ENCODE assay signal across 23 mouse cellular contexts in genomic region chr12:76518000-76518399, GRCm38 (mm10). TPM values are rescaled to one million over a fixed set of nuclear protein-coding genes. Genes with fewer than 3 reads are reported as not detected.
DNase-seq lines count a peak whose midpoint lies in the region; ATAC-seq and TF ChIP-seq lines count a peak whose summit lies in the region.
"Had no signal": no experiment of that assay in that cellular context is flagged by ENCODE, and none has a peak within 500 bp of the region (broad histone marks: within the 10 kb centered on the region; RNA-seq: fewer than 3 reads in every experiment).

No protein-coding gene starts in this region.

- peak; percentile 63 for DNase-seq in kidney, adult 18-20 months
- DNase-seq in liver, adult 2 months (ENCODE audit: extremely low read depth, low read depth, low spot score), result peak; percentile 68
- no peak for DNase-seq in liver, postnatal 0 days
- peak; percentile 52 for DNase-seq in kidney, postnatal 10 days
- DNase-seq in kidney, postnatal 36 days, result peak; percentile 71 to 79
- DNase-seq in frontal cortex, postnatal 14 days (ENCODE audit: low spot score in 2 of 2), result no peak
- no peak for DNase-seq in liver
- DNase-seq: adrenal gland, adult 2 months; adrenal gland, postnatal 14 days; cerebellum, adult 9-11 months; forebrain, postnatal 0 days; gastrocnemius, postnatal 36 days; heart, adult 2 months; heart, postnatal 14 days; heart, postnatal 4 days had no signal

- H3K27ac ChIP-seq in kidney, embryonic 16.5 days (ENCODE audit: low read length), result no peak overlapping the region
- no peak overlapping the region for H3K27ac ChIP-seq in liver, adult 2 months (replicated peaks; ENCODE audit: insufficient read depth, low read depth, low read length)
- no peak overlapping the region for H3K27ac ChIP-seq in liver, postnatal 0 days (ENCODE audit: low read depth)
- H3K27ac ChIP-seq: embryonic facial prominence, embryonic 12.5 days; embryonic facial prominence, embryonic 15.5 days; heart, embryonic 10.5 days; heart, embryonic 13.5 days; hindbrain, embryonic 14.5 days had no signal

- H3K4me3 ChIP-seq in kidney, embryonic 16.5 days (ENCODE audit: low read length), result no peak overlapping the region
- H3K4me3 ChIP-seq in liver, adult 2 months (ENCODE audit: insufficient read depth, low read depth, low read length), result no peak overlapping the region
- no peak overlapping the region for H3K4me3 ChIP-seq in liver, postnatal 0 days (ENCODE audit: low read depth, low read length)
- H3K4me3 ChIP-seq: embryonic facial prominence, embryonic 12.5 days; embryonic facial prominence, embryonic 15.5 days; heart, adult 2 months; heart, embryonic 10.5 days; heart, embryonic 13.5 days had no signal

- peaks cover 14% of the 10 kb centered on the region for H3K4me1 ChIP-seq in kidney, embryonic 16.5 days (ENCODE audit: insufficient read depth, low read length)
- H3K4me1 ChIP-seq in liver, adult 2 months (ENCODE audit: control insufficient read depth, insufficient read depth, low read length), result peaks cover 2% of the 10 kb centered on the region; the same call in 1 of the 2 replicates
- H3K4me1 ChIP-seq in liver, postnatal 0 days (ENCODE audit: insufficient read depth), result no peaks in the 10 kb centered on the region

- no peak for TF ChIP-seq CTCF in liver, adult 2 months (IDR thresholded peaks at IDR 0.05; ENCODE audit: low read depth, low read length)
- no peak for TF ChIP-seq CTCF in liver, postnatal 0 days (IDR thresholded peaks at IDR 0.05; ENCODE audit: low read depth)

- no peak for ATAC-seq in kidney, embryonic 16.5 days (ENCODE audit: low FRiP score, low TSS enrichment)
- no peak for ATAC-seq in liver, postnatal 0 days
- ATAC-seq: CD4-positive, CD25-positive, alpha-beta regulatory T cell, adult 4 months; forebrain, embryonic 14.5 days; forebrain, postnatal 0 days had no signal

- WGBS in kidney, embryonic 16.5 days, result 86% methylated on average over 9 of the region's 9 CpGs
- WGBS in liver, adult 2 months, result 54% methylated on average over 9 of the region's 9 CpGs
- 81% methylated on average over 9 of the region's 9 CpGs for WGBS in liver, postnatal 0 days (ENCODE audit: insufficient replicate concordance)

- H3K27me3 ChIP-seq in kidney, embryonic 16.5 days (ENCODE audit: insufficient read depth, low read length), result no peaks in the 10 kb centered on the region
- H3K27me3 ChIP-seq in liver, adult 2 months (ENCODE audit: control insufficient read depth, insufficient read depth, low read length), result no peaks in the 10 kb centered on the region
- H3K27me3 ChIP-seq in liver, postnatal 0 days (ENCODE audit: insufficient read depth, low read length), result no peaks in the 10 kb centered on the region
- H3K27me3 ChIP-seq: embryonic facial prominence, embryonic 12.5 days; embryonic facial prominence, embryonic 15.5 days; heart, embryonic 13.5 days had no signal

- H3K36me3 ChIP-seq in kidney, embryonic 16.5 days (ENCODE audit: insufficient read depth, low read length), result no peaks in the 10 kb centered on the region
- H3K36me3 ChIP-seq in liver, adult 2 months (ENCODE audit: control insufficient read depth, insufficient read depth, low read length), result no peaks in the 10 kb centered on the region
- no peaks in the 10 kb centered on the region for H3K36me3 ChIP-seq in liver, postnatal 0 days (replicated peaks; ENCODE audit: insufficient read depth, low read length)
- H3K36me3 ChIP-seq: embryonic facial prominence, embryonic 12.5 days; embryonic facial prominence, embryonic 15.5 days; heart, embryonic 10.5 days; heart, embryonic 13.5 days had no signal

- no peaks in the 10 kb centered on the region for H3K79me2 ChIP-seq in liver, adult 2 months (ENCODE audit: control insufficient read depth, insufficient read depth, low read length)

- no peak overlapping the region for H3K9ac ChIP-seq in kidney, embryonic 16.5 days (replicated peaks; ENCODE audit: low read length)
- H3K9ac ChIP-seq in liver, adult 2 months (ENCODE audit: low read depth, low read length), result no peak overlapping the region
- H3K9ac ChIP-seq in liver, postnatal 0 days (replicated peaks), result no peak overlapping the region
- H3K9ac ChIP-seq: embryonic facial prominence, embryonic 12.5 days; embryonic facial prominence, embryonic 15.5 days; forebrain, postnatal 0 days; heart, embryonic 13.5 days; hindbrain, embryonic 14.5 days had no signal

- no peaks in the 10 kb centered on the region for H3K9me3 ChIP-seq in kidney, embryonic 16.5 days (ENCODE audit: low read length)
- H3K9me3 ChIP-seq in liver, postnatal 0 days (ENCODE audit: low read length), result no peaks in the 10 kb centered on the region
- H3K9me3 ChIP-seq: embryonic facial prominence, embryonic 15.5 days; heart, embryonic 10.5 days; heart, embryonic 13.5 days had no signal

- TF ChIP-seq POLR2A in liver, adult 2 months (IDR thresholded peaks at IDR 0.05; ENCODE audit: extremely low read depth, insufficient read depth, low read length), result no peak

- no peak for TF ChIP-seq EP300 in liver, postnatal 0 days (IDR thresholded peaks at IDR 0.05; ENCODE audit: low read depth)

- H3K4me2 ChIP-seq in kidney, embryonic 16.5 days (replicated peaks; ENCODE audit: low read depth, low read length), result no peak overlapping the region
- H3K4me2 ChIP-seq in liver, postnatal 0 days (ENCODE audit: low read depth, low read length), result no peak overlapping the region
- H3K4me2 ChIP-seq: embryonic facial prominence, embryonic 12.5 days; embryonic facial prominence, embryonic 15.5 days; heart, embryonic 13.5 days; hindbrain, embryonic 14.5 days had no signal

RNA-seq across cellular contexts. Expression of gene Plekhg3, which starts 12.7 kb away (rescaled TPM):
- polyA plus RNA-seq in kidney, embryonic 16.5 days (2015; fragmentation: Nextera tagmentation; extraction: Ambion mirVana), result 23.0 and 24.8 TPM in 2 replicates
- total RNA-seq in liver, adult 2 months (2014; rRNA removed), result 16.5 and 27.0 TPM in 2 replicates
- 12.5 and 17.1 TPM in 2 replicates for polyA plus RNA-seq in liver, adult 2 months (2012; rRNA removed)
- 3.3 and 3.7 TPM in 2 replicates for polyA plus RNA-seq in liver, postnatal 0 days (2015; fragmentation: Nextera tagmentation; extraction: Ambion mirVana)

Comparison
In these comparisons a context has a peak if more than half of its experiments do, and no peak if none do; other contexts are left out.
1. DNase-seq: peak in kidney, adult 18-20 months (single experiment), liver, adult 2 months (single experiment), kidney, postnatal 10 days (single experiment) and kidney, postnatal 36 days (2 of 2); none in liver, postnatal 0 days (single experiment), frontal cortex, postnatal 14 days (0 of 2) and liver (single experiment).